8 mouse cellular contexts compared by ENCODE assay signal in the genomic region with DNA sequence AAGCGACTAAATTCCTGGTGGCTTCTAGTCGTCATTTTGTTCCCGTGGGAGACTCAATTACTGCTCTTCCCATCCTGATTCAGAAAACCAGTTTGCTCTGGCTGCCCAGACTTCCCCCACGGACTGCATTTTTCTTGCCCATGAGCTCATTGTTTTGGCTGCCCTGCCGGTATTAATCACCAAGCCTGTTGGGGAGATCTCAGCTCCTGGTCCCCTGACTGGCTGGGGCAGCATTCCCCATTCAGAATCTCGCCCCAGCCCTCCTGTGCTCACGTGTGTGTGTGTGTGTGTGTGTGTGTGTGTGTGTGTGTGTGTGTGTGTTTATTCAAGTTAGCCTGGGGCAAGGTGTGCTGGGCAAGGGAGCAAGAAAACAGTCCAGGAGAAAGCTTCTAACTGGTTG. TPM values are rescaled to one million over a fixed set of nuclear protein-coding genes. Genes with fewer than 3 reads are reported as not detected.
DNase-seq lines count a peak whose midpoint lies in the region; ATAC-seq and TF ChIP-seq lines count a peak whose summit lies in the region.

No protein-coding gene starts in this region.

- no peak for DNase-seq in midbrain, embryonic 10.5 days (ENCODE audit: low spot score)
- DNase-seq in midbrain, embryonic 11.5 days (ENCODE audit: low spot score, missing footprints) = no peak
- DNase-seq in adrenal gland, adult 8-10 months = peak; percentile 73
- peak; percentile 69 for DNase-seq in gastrocnemius, postnatal 25 days
- DNase-seq in lung, adult 18-20 months = peak; percentile 79 to 89
- no peak for DNase-seq in cerebellum, postnatal 10 days

- H3K4me3 ChIP-seq in midbrain, embryonic 10.5 days = no peak overlapping the region
- no peak overlapping the region for H3K4me3 ChIP-seq in midbrain, embryonic 11.5 days (ENCODE audit: low read depth, low read length)
- H3K4me3 ChIP-seq in intestine, postnatal 0 days (ENCODE audit: low read depth, low read length) = no peak overlapping the region
- no peak overlapping the region for H3K4me3 ChIP-seq in stomach, embryonic 14.5 days (ENCODE audit: low read depth, low read length)

- H3K27me3 ChIP-seq in midbrain, embryonic 10.5 days (ENCODE audit: low read depth, poor library complexity, severe bottlenecking) = no peaks in the 10 kb centered on the region
- H3K27me3 ChIP-seq in midbrain, embryonic 11.5 days (ENCODE audit: control insufficient read depth, insufficient read depth, low read length) = no peaks in the 10 kb centered on the region
- H3K27me3 ChIP-seq in intestine, postnatal 0 days (replicated peaks; ENCODE audit: control insufficient read depth, insufficient read depth, low read length) = no peaks in the 10 kb centered on the region
- no peaks in the 10 kb centered on the region for H3K27me3 ChIP-seq in stomach, embryonic 14.5 days (ENCODE audit: control insufficient read depth, insufficient read depth, low read length)

- H3K36me3 ChIP-seq in midbrain, embryonic 10.5 days = peaks cover 87% of the 10 kb centered on the region
- peaks cover 13% of the 10 kb centered on the region; the same call in 1 of the 2 replicates for H3K36me3 ChIP-seq in midbrain, embryonic 11.5 days (ENCODE audit: control insufficient read depth, insufficient read depth, low read length)
- H3K36me3 ChIP-seq in intestine, postnatal 0 days (ENCODE audit: control insufficient read depth, insufficient read depth) = peaks cover 14% of the 10 kb centered on the region; the same call in 1 of the 2 replicates
- H3K36me3 ChIP-seq in stomach, embryonic 14.5 days (ENCODE audit: control insufficient read depth, insufficient read depth, low read length) = peaks cover 18% of the 10 kb centered on the region

- H3K9me3 ChIP-seq in midbrain, embryonic 10.5 days (replicated peaks) = no peaks in the 10 kb centered on the region
- no peaks in the 10 kb centered on the region for H3K9me3 ChIP-seq in midbrain, embryonic 11.5 days (ENCODE audit: control insufficient read depth, low read length)
- no peaks in the 10 kb centered on the region for H3K9me3 ChIP-seq in intestine, postnatal 0 days (ENCODE audit: control insufficient read depth)
- no peaks in the 10 kb centered on the region for H3K9me3 ChIP-seq in stomach, embryonic 14.5 days (ENCODE audit: control insufficient read depth, low read depth, low read length)

- no peak for TF ChIP-seq CTCF in intestine, postnatal 0 days (IDR thresholded peaks at IDR 0.05; ENCODE audit: low read depth)

- peaks cover 34% of the 10 kb centered on the region for H3K4me1 ChIP-seq in midbrain, embryonic 10.5 days
- peaks cover 5% of the 10 kb centered on the region; the same call in 1 of the 2 replicates for H3K4me1 ChIP-seq in midbrain, embryonic 11.5 days (ENCODE audit: control insufficient read depth, insufficient read depth, low read length)
- H3K4me1 ChIP-seq in intestine, postnatal 0 days (replicated peaks; ENCODE audit: control insufficient read depth, insufficient read depth, low read length) = peaks cover 26% of the 10 kb centered on the region
- H3K4me1 ChIP-seq in stomach, embryonic 14.5 days (ENCODE audit: control insufficient read depth, insufficient read depth, low read length) = peaks cover 57% of the 10 kb centered on the region

- no peak for ATAC-seq in midbrain, embryonic 11.5 days (ENCODE audit: low FRiP score)
- no peak for ATAC-seq in intestine, postnatal 0 days
- ATAC-seq in stomach, embryonic 14.5 days (ENCODE audit: insufficient number of reproducible peaks, insufficient read depth, low FRiP score, low read depth) = peak; percentile 53

- WGBS in midbrain, embryonic 10.5 days = 66% methylated on average over 7 of the region's 7 CpGs
- WGBS in midbrain, embryonic 11.5 days = 61% methylated on average over 7 of the region's 7 CpGs
- WGBS in intestine, postnatal 0 days = 14% methylated on average over 7 of the region's 7 CpGs
- WGBS in stomach, embryonic 14.5 days = 11% methylated on average over 7 of the region's 7 CpGs

- H3K27ac ChIP-seq in midbrain, embryonic 10.5 days (replicated peaks) = 0 out of 2 replicates have a peak overlapping the region, but pooled peaks have one; percentile 28
- H3K27ac ChIP-seq in midbrain, embryonic 11.5 days (ENCODE audit: low read depth, low read length) = no peak overlapping the region
- peak overlapping the region; percentile 77 for H3K27ac ChIP-seq in intestine, postnatal 0 days (ENCODE audit: low read depth, low read length)
- peak overlapping the region; percentile 91 for H3K27ac ChIP-seq in stomach, embryonic 14.5 days (ENCODE audit: low read length)

- H3K9ac ChIP-seq in midbrain, embryonic 11.5 days (ENCODE audit: low read length) = no peak overlapping the region
- H3K9ac ChIP-seq in intestine, postnatal 0 days (ENCODE audit: low read depth, low read length) = no peak overlapping the region
- no peak overlapping the region for H3K9ac ChIP-seq in stomach, embryonic 14.5 days (replicated peaks; ENCODE audit: low read depth, low read length)

- H3K4me2 ChIP-seq in midbrain, embryonic 11.5 days = no peak overlapping the region
- peak overlapping the region; percentile 10 for H3K4me2 ChIP-seq in intestine, postnatal 0 days (replicated peaks; ENCODE audit: low read depth)
- H3K4me2 ChIP-seq in stomach, embryonic 14.5 days (replicated peaks; ENCODE audit: low read depth, low read length) = no peak overlapping the region

RNA-seq across cellular contexts. Expression of gene Mcl1, which starts 9.4 kb away (rescaled TPM):
- 41.9 and 47.6 TPM in 2 replicates for polyA plus RNA-seq in midbrain, embryonic 10.5 days (2016; fragmentation: Nextera tagmentation; extraction: Ambion mirVana)
- 74.1 and 79.9 TPM in 2 replicates for polyA plus RNA-seq in midbrain, embryonic 11.5 days (2014; fragmentation: Nextera tagmentation; extraction: Ambion mirVana)
- total RNA-seq in adrenal gland, adult 8-10 months (2022) = 100 to 1,000 TPM; 177 to 189 (median 179) TPM
- 100 to 1,000 TPM; 111 to 133 TPM for total RNA-seq in gastrocnemius, postnatal 25 days (2021)
- 52.4 and 53.3 TPM in 2 replicates for polyA plus RNA-seq in intestine, postnatal 0 days (2015; fragmentation: Nextera tagmentation; extraction: Ambion mirVana)
- 47.0 and 61.2 TPM in 2 replicates for polyA plus RNA-seq in stomach, embryonic 14.5 days (2014; fragmentation: Nextera tagmentation; extraction: Ambion mirVana)

RNA-seq across cellular contexts. Expression of gene Adamtsl4, which starts 19.7 kb away (rescaled TPM):
- 0.78 and 1.4 TPM in 2 replicates for polyA plus RNA-seq in midbrain, embryonic 10.5 days (2016; fragmentation: Nextera tagmentation; extraction: Ambion mirVana)
- polyA plus RNA-seq in midbrain, embryonic 11.5 days (2014; fragmentation: Nextera tagmentation; extraction: Ambion mirVana) = 0.28 and 0.52 TPM in 2 replicates
- total RNA-seq in adrenal gland, adult 8-10 months (2022) = 10 to 100 TPM in 1 of 4 experiments, 1 to 10 TPM in 3; 4.3 to 10.2 (median 6.4) TPM
- 10 to 100 TPM; 21.3 to 37.2 TPM for total RNA-seq in gastrocnemius, postnatal 25 days (2021)
- 3.2 and 3.8 TPM in 2 replicates for polyA plus RNA-seq in intestine, postnatal 0 days (2015; fragmentation: Nextera tagmentation; extraction: Ambion mirVana)
- polyA plus RNA-seq in stomach, embryonic 14.5 days (2014; fragmentation: Nextera tagmentation; extraction: Ambion mirVana) = 3.1 and 5.3 TPM in 2 replicates

RNA-seq across cellular contexts. Expression of gene Ensa, which starts 43.2 kb away (rescaled TPM):
- polyA plus RNA-seq in midbrain, embryonic 10.5 days (2016; fragmentation: Nextera tagmentation; extraction: Ambion mirVana) = 90.1 and 101 TPM in 2 replicates
- polyA plus RNA-seq in midbrain, embryonic 11.5 days (2014; fragmentation: Nextera tagmentation; extraction: Ambion mirVana) = 88.1 and 93.2 TPM in 2 replicates
- total RNA-seq in adrenal gland, adult 8-10 months (2022) = 100 to 1,000 TPM; 102 to 141 (median 119) TPM
- total RNA-seq in gastrocnemius, postnatal 25 days (2021) = 10 to 100 TPM; 92.1 to 93.9 TPM
- 44.0 and 48.2 TPM in 2 replicates for polyA plus RNA-seq in intestine, postnatal 0 days (2015; fragmentation: Nextera tagmentation; extraction: Ambion mirVana)
- polyA plus RNA-seq in stomach, embryonic 14.5 days (2014; fragmentation: Nextera tagmentation; extraction: Ambion mirVana) = 76.3 and 81.3 TPM in 2 replicates

Comparison
In these comparisons a context has a peak if more than half of its experiments do, and no peak if none do; other contexts are left out.
1. DNase-seq: peak in adrenal gland, adult 8-10 months (single experiment), gastrocnemius, postnatal 25 days (single experiment) and lung, adult 18-20 months (2 of 2); none in midbrain, embryonic 10.5 days (single experiment), midbrain, embryonic 11.5 days (single experiment) and cerebellum, postnatal 10 days (0 of 2).